Mouse (Mus musculus) erythroblast, embryonic 14.5 days (primary cell): ENCODE measurements around the gene Tmem108. TPM values are rescaled to one million over a fixed set of nuclear protein-coding genes. Genes with fewer than 3 reads are reported as not detected.

Experiments
- H3K27me3 ChIP-seq: 2 replicates; pipeline ENCODE4 v1.6.1; 2012; ENCODE audit warnings: inconsistent platforms; ENCODE audit not compliant: control insufficient read depth
- H3K36me3 ChIP-seq: 2 replicates; pipeline ENCODE4 v1.6.1; 2012; ENCODE audit warnings: mild to moderate bottlenecking, inconsistent platforms; ENCODE audit not compliant: control insufficient read depth
- H3K4me1 ChIP-seq: 2 replicates; pipeline ENCODE4 v1.6.1; 2012; ENCODE audit warnings: inconsistent platforms; ENCODE audit not compliant: control insufficient read depth
- H3K4me3 ChIP-seq: replicated peaks from 2 replicates; pipeline ENCODE3; 2012; ENCODE audit warnings: moderate library complexity, mild to moderate bottlenecking, inconsistent platforms
- H3K9me3 ChIP-seq: 2 replicates; pipeline ENCODE4 v1.6.1; 2012; ENCODE audit warnings: low read length, inconsistent platforms, mixed read lengths; ENCODE audit not compliant: control insufficient read depth
- GATA1 ChIP-seq: IDR thresholded peaks from 2 replicates; pipeline ENCODE4 v1.6.1; 2012; ENCODE audit warnings: low read length, inconsistent platforms, mixed read lengths
- TAL1 ChIP-seq: IDR thresholded peaks from 3 replicates; pipeline ENCODE4 v1.6.1; 2012; ENCODE audit warnings: low read length, inconsistent platforms, mixed read lengths
- polyA plus RNA-seq: library from polyadenylated mRNA; stranded (reverse); fragments of >175 nt; gene quantifications from 2 replicates; pipeline ENCODE4 v1.2.3, GENCODE M21; 2012

Gene Tmem108
- polyA plus RNA-seq, 1 experiment: not detected

- no peak for TF ChIP-seq GATA1
- TF ChIP-seq TAL1: no peak
- H3K36me3 ChIP-seq: no peaks in the 10 kb centered on the region
- no peak overlapping the region for H3K4me3 ChIP-seq
- H3K4me1 ChIP-seq: no peaks in the 10 kb centered on the region
- no peaks in the 10 kb centered on the region for H3K9me3 ChIP-seq
- H3K27me3 ChIP-seq: no peaks in the 10 kb centered on the region
Observed at GRCm38 (mm10) chr9:103594423-103595189, 167.0 kb downstream of the Tmem108 start.

GRCm38 (mm10) chr9:103593079-103593478 lies 168.6 kb downstream of the Tmem108 start:
- TF ChIP-seq TAL1 (no peak), GATA1 (no peak)
- no peaks in the 10 kb centered on the region for H3K9me3 ChIP-seq
- no peaks in the 10 kb centered on the region for H3K27me3 ChIP-seq
- no peaks in the 10 kb centered on the region for H3K4me1 ChIP-seq
- H3K4me3 ChIP-seq: no peak overlapping the region
- no peaks in the 10 kb centered on the region for H3K36me3 ChIP-seq

- no peaks in the 10 kb centered on the region for H3K36me3 ChIP-seq
- no peak for TF ChIP-seq GATA1
- TF ChIP-seq TAL1: no peak
- no peaks in the 10 kb centered on the region for H3K27me3 ChIP-seq
- no peak overlapping the region for H3K4me3 ChIP-seq
- H3K9me3 ChIP-seq: no peaks in the 10 kb centered on the region
- H3K4me1 ChIP-seq: no peaks in the 10 kb centered on the region
Observed at GRCm38 (mm10) chr9:103591962-103592361, 169.7 kb downstream of the Tmem108 start.

GRCm38 (mm10) chr9:103590801-103591200 lies 170.8 kb downstream of the Tmem108 start:
- no peak overlapping the region for H3K4me3 ChIP-seq
- H3K4me1 ChIP-seq: no peaks in the 10 kb centered on the region
- H3K36me3 ChIP-seq: no peaks in the 10 kb centered on the region
- no peaks in the 10 kb centered on the region for H3K27me3 ChIP-seq
- TF ChIP-seq GATA1: no peak
- H3K9me3 ChIP-seq: no peaks in the 10 kb centered on the region

- Histone ChIP-seq H3K9me3 (peaks cover 5% of the 10 kb centered on the region; the same call in 1 of the 2 replicates), H3K27me3 (no peaks in the 10 kb centered on the region), H3K36me3 (no peaks in the 10 kb centered on the region), H3K4me1 (no peaks in the 10 kb centered on the region), H3K4me3 (no peak overlapping the region)
- TF ChIP-seq GATA1: no peak
- no peak for TF ChIP-seq TAL1
Observed at GRCm38 (mm10) chr9:103584865-103585264, 176.8 kb downstream of the Tmem108 start.

GRCm38 (mm10) chr9:103582249-103582961 lies 179.2 kb downstream of the Tmem108 start:
- Histone ChIP-seq H3K9me3 (peaks cover 8% of the 10 kb centered on the region), H3K4me1 (no peaks in the 10 kb centered on the region), H3K36me3 (no peaks in the 10 kb centered on the region), H3K27me3 (no peaks in the 10 kb centered on the region), H3K4me3 (no peak overlapping the region)
- no peak for TF ChIP-seq TAL1
- no peak for TF ChIP-seq GATA1

- Histone ChIP-seq H3K4me1 (no peaks in the 10 kb centered on the region), H3K36me3 (no peaks in the 10 kb centered on the region), H3K9me3 (peaks cover 8% of the 10 kb centered on the region), H3K4me3 (no peak overlapping the region), H3K27me3 (no peaks in the 10 kb centered on the region)
- TF ChIP-seq GATA1 (no peak), TAL1 (no peak)
Observed at GRCm38 (mm10) chr9:103580621-103581020, 181.0 kb downstream of the Tmem108 start.

- no peaks in the 10 kb centered on the region for H3K4me1 ChIP-seq
- no peaks in the 10 kb centered on the region for H3K36me3 ChIP-seq
- no peak for TF ChIP-seq GATA1
- no peak for TF ChIP-seq TAL1
Observed at GRCm38 (mm10) chr9:103580186-103580585, 181.5 kb downstream of the Tmem108 start.

GRCm38 (mm10) chr9:103579411-103580026 lies 182.1 kb downstream of the Tmem108 start:
- Histone ChIP-seq H3K9me3 (peaks cover 8% of the 10 kb centered on the region), H3K27me3 (no peaks in the 10 kb centered on the region), H3K36me3 (no peaks in the 10 kb centered on the region), H3K4me3 (no peak overlapping the region), H3K4me1 (no peaks in the 10 kb centered on the region)
- TF ChIP-seq TAL1 (no peak), GATA1 (no peak)

More at GRCm38 (mm10) chr9:103580186-103580585, 181.5 kb downstream of the Tmem108 start:
- Histone ChIP-seq H3K9me3 (peaks cover 8% of the 10 kb centered on the region), H3K27me3 (no peaks in the 10 kb centered on the region), H3K4me3 (no peak overlapping the region)
